Mouse (Mus musculus) mouse embryonic stem cell (cell line): Measurements from ENCODE around the gene Strn.

ENCODE experiments used
- in situ Hi-C, 2 experiments: fragments of 300-500 bp; cut with MboI; formaldehyde crosslinking; loops; 1 replicate in 1 of 2; 3 replicates in 1 of 2; pipeline ENCODE4 v1.14.3; 2019 to 2020; ENCODE audit warnings: low sequenced_read_pairs in 2 of 2, low pct_unique_long_range_greater_than_20kb in 1 of 2, mixed read lengths in 1 of 2; ENCODE audit not compliant: unreplicated experiment in 1 of 2

Gene Strn

GRCm38 (mm10) chr17:78737096-78737495 is at the start of gene Strn:
Strn (minus strand) TSS chr17:78737196.
- in situ Hi-C loops: no loop called here

- in situ Hi-C loops: no loop called here
Observed at GRCm38 (mm10) chr17:78778765-78779164, 41.8 kb upstream of the Strn start.

- in situ Hi-C loops: no loop called here
Observed at GRCm38 (mm10) chr17:78772317-78772716, 35.3 kb upstream of the Strn start.

DNA sequence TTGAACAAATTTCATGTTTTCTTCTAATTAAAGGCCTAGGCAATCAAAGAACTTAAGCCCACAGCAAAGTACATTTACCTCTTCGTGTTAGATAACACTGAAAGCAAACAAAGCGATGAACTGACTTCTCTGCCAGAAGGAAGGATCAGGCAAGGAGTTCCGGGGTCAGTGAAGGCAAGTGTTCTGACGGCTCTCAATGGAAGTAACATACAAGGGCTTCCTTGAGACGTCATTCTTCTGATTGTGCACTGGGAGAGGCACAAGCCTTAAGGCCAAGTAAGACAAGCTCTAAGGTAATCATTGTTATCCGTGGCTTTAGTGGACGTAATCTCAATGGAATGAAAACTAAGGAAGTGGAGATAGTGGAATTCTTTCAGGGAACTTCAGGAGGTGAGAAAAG is 33.9 kb upstream of the Strn start:
- in situ Hi-C loops: no loop called here

DNA sequence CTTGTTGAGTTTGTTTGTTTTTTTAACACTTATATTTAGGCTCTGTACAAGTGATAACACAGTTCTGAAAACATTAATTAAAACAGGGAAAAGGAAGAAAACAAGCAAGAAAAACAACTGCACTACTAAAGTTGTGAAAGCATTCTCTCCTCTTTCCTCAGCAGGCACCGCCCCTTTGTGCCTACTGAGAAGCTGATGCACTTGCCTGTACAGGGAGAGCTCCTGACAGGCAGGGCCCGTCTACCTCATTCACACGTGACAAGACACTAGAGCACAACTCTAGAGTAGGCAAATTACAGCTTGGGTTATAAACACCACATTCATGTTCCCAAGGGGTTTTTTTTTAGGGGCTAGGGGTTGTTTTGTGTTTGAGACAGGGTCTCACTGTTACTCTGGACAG is 32.3 kb upstream of the Strn start:
- in situ Hi-C loops: no loop called here

GRCm38 (mm10) chr17:78768937-78769336 is 31.9 kb upstream of the Strn start:
- in situ Hi-C loops: no loop called here

DNA sequence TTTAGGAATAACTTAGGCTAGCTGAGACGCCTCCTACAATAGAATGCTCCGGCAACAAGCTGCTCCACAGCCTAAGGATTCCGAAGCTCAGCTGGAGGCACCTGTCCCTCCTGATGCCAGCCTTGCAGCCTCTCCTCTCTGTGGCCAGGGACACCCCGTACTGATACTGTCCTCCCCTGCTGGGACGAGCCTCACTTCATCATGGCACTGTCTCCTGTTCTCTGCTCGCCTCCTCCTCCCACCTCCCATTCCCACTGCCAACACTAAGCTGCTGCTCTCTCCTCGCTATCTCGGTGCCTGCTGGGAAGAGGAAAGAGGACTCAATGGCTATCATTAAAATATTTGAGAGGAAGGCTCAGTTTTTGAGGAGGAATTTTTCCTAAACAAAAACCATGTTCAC is 30.6 kb upstream of the Strn start:
- in situ Hi-C loops: no loop called here

DNA sequence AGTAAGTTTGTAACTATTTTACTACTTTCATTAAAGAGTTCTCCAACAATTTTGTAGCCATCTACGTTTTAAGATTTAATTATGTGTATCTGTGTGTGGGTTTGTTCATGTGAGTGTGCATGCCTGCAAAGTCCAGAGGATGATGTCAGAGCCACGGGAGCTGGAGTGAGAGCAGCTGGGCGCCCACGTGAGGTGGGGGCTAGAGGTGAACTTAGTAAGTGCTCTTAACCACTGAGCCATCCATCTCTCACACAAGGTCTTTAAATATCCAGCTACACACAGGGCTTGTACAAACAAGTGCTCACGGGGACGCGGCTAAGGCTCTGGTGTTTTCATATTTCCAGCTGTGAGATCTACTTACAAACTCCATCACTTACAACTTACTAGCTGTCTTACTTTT is 29.1 kb upstream of the Strn start:
- in situ Hi-C loops: no loop called here

DNA sequence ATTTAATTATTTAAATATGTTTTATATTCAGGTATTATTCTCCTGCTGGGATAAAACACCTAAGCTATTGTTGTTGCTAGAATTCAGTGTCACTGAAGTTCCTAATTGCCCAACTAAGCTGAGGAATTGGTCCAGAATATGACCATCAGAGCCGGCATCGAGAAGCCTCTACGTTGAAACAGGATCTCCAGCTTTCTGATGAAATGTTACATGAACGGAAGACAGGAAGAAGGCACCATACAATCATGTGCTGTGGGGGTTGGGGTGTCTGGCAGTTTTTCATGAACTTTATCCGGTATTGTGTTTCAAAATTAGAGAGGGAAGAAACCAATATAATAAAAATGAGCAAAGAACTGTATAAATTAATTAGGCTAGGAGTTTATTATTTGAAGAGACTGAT is 26.3 kb upstream of the Strn start:
- in situ Hi-C loops: no loop called here

DNA sequence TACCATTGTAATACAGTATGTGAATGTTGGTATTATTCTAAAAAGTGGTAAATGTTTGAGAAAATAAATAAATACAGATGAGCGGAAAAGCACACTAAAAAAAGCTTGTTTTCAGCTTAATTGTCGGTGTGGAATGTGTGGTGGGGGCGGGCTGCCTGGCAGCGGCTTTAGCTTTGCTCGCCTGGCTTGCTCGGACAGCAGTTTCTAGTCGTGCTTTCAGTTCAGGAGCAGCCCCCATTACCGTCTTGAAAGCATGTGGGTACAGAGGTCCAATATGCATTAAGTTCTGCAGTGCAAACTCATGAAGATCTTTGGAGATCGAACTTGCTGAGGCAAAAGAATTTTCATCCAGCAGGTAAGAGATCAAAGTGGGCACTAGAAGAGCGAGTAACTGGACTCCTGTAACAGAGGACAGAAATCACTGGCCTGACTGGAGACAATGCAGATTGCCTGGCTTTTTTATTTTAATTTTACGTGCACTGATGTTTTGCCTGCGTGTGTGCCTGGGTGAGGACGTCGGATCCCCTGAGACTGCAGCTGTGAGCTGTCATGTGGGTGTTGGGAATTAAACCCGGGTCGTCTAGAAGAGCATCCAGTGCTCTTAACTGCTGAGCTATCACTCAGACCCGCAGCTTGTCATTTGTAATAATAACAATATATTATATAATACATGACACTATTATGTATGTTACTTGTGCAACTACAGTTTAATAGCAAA is 16.1 kb upstream of the Strn start:
- in situ Hi-C loops: no loop called here

DNA sequence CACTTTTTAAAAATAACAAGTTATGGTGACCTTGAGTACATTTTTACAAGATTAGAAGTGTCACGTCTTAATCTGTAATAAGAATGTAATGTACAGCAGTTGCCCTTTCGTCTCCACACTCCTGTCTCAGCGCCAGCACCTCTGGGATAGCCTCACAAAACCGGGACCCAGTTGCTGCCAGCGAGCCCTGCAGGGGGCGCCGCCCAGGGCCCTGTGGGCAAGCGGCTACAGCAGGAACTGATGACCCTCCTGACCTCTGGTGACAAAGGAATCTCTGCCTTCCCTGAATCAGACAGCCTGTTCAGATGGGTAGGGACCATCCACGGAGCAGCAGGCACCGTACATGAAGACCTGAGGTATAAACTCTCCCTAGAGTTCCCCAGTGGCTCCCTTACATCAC is 15.1 kb upstream of the Strn start:
- in situ Hi-C loops: no loop called here

- in situ Hi-C loops: loop anchor here in 1 of 2 experiments (10.0 kb wide), 1 partner anchor 144 kb away; no protein-coding TSS in a partner anchor
Observed at GRCm38 (mm10) chr17:78748440-78748839, 11.4 kb upstream of the Strn start.

DNA sequence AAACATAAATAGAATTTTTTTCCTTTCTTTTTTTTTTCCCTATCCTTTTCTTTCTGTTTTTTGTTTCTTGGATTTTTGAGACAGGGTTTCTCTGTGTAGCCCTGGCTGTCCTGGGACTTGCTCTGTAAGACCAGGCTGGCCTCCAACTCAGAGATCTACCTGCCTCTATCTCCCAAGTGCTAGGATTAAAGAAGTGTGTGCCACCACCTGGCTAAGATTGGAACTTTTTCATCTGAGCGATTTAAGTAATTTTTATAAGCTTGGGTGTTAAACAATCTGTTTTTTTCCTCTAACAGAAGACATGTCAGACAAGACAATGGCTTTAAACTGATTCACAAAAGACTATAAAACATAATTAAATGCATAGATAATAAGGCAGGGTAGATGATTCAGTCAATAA is 1.4 kb upstream of the Strn start:
- in situ Hi-C loops: no loop called here

DNA sequence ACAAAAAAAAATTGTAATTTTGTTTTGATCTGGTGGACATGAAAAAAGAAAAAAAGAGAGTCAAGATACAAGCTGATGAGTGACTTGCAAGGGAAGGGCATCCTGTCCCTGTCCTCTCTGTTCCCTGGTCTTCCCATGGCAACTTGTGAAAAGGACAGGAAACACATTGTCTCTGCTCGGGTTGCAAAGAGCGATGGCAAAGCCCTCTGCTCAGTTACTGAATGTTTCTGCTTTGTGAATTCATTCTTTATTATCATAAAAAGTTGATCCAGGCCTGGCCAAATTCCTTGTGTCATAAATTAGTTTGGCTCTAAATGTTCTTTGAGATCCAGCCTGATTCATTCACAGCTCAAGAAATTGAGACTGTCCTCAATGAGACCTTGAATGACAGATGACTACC is 775 bp upstream of the Strn start:
- in situ Hi-C loops: no loop called here

DNA sequence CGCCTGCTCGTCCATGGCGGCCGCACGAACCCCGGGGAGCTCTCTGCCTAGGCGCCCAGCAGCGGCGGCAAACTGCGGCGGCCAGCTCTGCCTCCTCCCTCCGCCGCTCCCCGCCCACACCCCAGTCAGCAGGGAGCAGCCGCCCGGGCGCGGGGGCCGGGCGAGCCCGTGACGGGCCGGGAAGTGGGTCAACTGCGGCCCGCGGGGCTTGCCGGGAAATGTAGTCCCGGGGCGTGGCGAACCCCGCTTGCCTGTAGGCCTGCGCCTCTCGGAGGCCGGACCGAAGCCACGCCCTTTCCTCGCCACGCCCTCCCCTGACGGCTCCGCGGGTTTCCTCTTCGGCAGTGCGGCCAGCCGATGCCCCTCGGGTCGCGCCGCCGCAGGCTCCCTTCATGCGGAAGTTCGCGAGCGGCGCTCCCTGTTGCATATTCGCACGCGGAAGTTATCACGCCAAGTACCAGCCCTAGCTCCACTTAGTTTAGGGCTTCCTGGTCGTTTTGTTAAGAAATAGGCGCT is 465 bp downstream of the Strn start:
- in situ Hi-C loops: no loop called here

GRCm38 (mm10) chr17:78735731-78736472 is 1.1 kb downstream of the Strn start:
- in situ Hi-C loops: no loop called here

- in situ Hi-C loops: no loop called here
Observed at GRCm38 (mm10) chr17:78734806-78735205, 2.2 kb downstream of the Strn start.

- in situ Hi-C loops: no loop called here
Observed at GRCm38 (mm10) chr17:78732056-78732455, 4.9 kb downstream of the Strn start.

GRCm38 (mm10) chr17:78726746-78727449 is 10.1 kb downstream of the Strn start:
- in situ Hi-C loops: no loop called here
